Mouse (Mus musculus): ENCODE results near the gene Olfr573-ps1. TPM values are rescaled to one million over a fixed set of nuclear protein-coding genes. Genes with fewer than 3 reads are reported as not detected.

Gene Olfr573-ps1
- not detected in 2 replicates for polyA plus RNA-seq (2014; fragmentation: Nextera tagmentation; extraction: Ambion mirVana)

DNA sequence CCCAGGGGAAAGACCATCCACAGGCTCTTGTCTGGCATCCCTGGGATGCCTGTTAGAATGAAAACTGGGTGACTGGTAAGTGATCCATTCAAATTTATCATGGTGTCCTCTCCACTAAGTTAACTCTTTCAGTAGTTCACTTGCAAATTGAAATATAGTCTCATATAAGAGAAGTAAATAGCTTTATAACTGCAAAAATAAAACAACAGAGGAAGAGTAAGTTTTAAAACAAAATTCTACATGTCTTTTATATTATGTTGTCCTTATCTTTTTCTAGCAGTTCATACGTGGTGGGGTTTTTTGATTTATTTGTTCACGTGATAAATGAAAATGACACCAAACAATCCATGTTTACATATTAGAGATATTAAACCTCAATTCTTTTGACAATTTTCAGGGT is at the start of gene Olfr573-ps1:
Gene Olfr573-ps1, minus strand, starts transcription at position 101 of the 400 bp plus-strand sequence.
- Histone ChIP-seq H3K9ac (ENCODE audit: low read length) (no peak within 1 kb of the TSS), H3K4me3 (ENCODE audit: low read depth, low read length) (no peak within 1 kb of the TSS), H3K4me1 (ENCODE audit: control insufficient read depth, insufficient read depth, low read length) (no peaks in the 10 kb centered on the region), H3K27me3 (ENCODE audit: control insufficient read depth, insufficient read depth, low read length) (no peaks in the 10 kb centered on the region), H3K4me2 (no peak within 1 kb of the TSS), H3K36me3 (ENCODE audit: control insufficient read depth, insufficient read depth, low read length) (no peaks in the 10 kb centered on the region), H3K9me3 (ENCODE audit: control insufficient read depth, low read length) (no peaks in the 10 kb centered on the region), H3K27ac (ENCODE audit: low read depth, low read length) (no peak within 1 kb of the TSS)
- no peak for ATAC-seq (ENCODE audit: low FRiP score)
- DNase-seq (ENCODE audit: low spot score, missing footprints), result no peak
- WGBS, result 93% methylated on average over 2 of the region's 2 CpGs

GRCm38 (mm10) chr7:102989224-102989623 is 46.8 kb upstream of the Olfr573-ps1 start, which contains the start of gene Olfr578:
Olfr578 (minus strand) TSS chr7:102989324.
- 71% methylated on average over 3 of the region's 3 CpGs for WGBS
- no peaks in the 10 kb centered on the region for H3K9me3 ChIP-seq (ENCODE audit: control insufficient read depth, low read length)
- ATAC-seq (ENCODE audit: low FRiP score) (no peak), DNase-seq (ENCODE audit: low spot score, missing footprints) (no peak)
- H3K27me3 ChIP-seq (ENCODE audit: control insufficient read depth, insufficient read depth, low read length), result no peaks in the 10 kb centered on the region
- no peaks in the 10 kb centered on the region for H3K36me3 ChIP-seq (ENCODE audit: control insufficient read depth, insufficient read depth, low read length)
- H3K4me3 ChIP-seq (ENCODE audit: low read depth, low read length), result no peak within 1 kb of the TSS
- H3K27ac ChIP-seq (ENCODE audit: low read depth, low read length), result no peak within 1 kb of the TSS
- H3K9ac ChIP-seq (ENCODE audit: low read length), result no peak within 1 kb of the TSS
- no peak within 1 kb of the TSS for H3K4me2 ChIP-seq
- no peaks in the 10 kb centered on the region for H3K4me1 ChIP-seq (ENCODE audit: control insufficient read depth, insufficient read depth, low read length)

DNA sequence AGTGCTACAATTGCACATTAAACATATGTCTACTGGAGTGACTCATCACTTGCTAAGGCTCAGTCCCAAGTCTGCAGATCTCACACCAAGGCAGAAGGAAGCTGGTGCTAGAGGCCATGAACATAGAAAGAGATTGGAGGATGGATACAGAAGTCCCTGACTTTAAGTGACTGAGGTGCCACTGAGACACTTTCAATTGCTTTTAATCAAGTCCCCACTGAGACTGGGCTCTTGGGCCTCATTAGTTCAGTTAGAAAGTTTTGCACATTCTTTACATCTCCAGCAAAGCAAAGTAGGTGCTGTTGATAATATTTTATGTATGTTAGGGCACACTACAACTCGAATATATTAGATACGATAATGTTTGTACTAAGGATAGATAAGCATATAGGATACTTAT is 33.5 kb upstream of the Olfr573-ps1 start, which contains the start of gene Olfr577:
Gene Olfr577, minus strand, starts transcription at position 101 of the 400 bp plus-strand sequence.
- Histone ChIP-seq H3K9me3 (ENCODE audit: control insufficient read depth, low read length) (no peaks in the 10 kb centered on the region), H3K4me1 (ENCODE audit: control insufficient read depth, insufficient read depth, low read length) (no peaks in the 10 kb centered on the region), H3K36me3 (ENCODE audit: control insufficient read depth, insufficient read depth, low read length) (no peaks in the 10 kb centered on the region), H3K27ac (ENCODE audit: low read depth, low read length) (no peak within 1 kb of the TSS), H3K27me3 (ENCODE audit: control insufficient read depth, insufficient read depth, low read length) (no peaks in the 10 kb centered on the region), H3K4me3 (ENCODE audit: low read depth, low read length) (no peak within 1 kb of the TSS), H3K9ac (ENCODE audit: low read length) (no peak within 1 kb of the TSS), H3K4me2 (no peak within 1 kb of the TSS)
- WGBS, result 80% methylated on average over 2 of the region's 2 CpGs
- DNase-seq (ENCODE audit: low spot score, missing footprints) (no peak), ATAC-seq (ENCODE audit: low FRiP score) (no peak)

DNA sequence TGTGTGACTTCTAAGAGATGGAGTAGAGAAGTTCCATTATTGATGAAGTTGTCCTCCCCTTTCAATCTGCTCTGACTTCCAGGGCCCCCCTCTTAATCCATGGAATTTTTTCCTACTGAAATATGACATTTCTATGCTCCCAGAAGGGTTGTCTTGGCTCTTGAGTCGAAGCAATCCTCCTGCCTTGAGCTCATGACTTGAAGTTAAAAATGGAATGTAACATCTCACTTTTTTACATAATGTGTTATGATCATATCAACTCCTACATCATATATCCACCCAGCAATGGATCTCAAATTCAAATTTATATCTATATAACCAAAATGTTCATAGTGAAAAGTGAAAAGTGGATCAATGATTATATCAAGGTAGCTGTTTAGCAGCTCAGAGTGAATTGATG is 32.0 kb upstream of the Olfr573-ps1 start:
- ATAC-seq (ENCODE audit: low FRiP score), result no peak
- 58% methylated on average over 1 of the region's 1 CpGs for WGBS

GRCm38 (mm10) chr7:102962360-102962759 is 20.0 kb upstream of the Olfr573-ps1 start, which contains the start of gene Olfr576:
Olfr576 (plus strand) TSS chr7:102962660.
- DNase-seq (ENCODE audit: low spot score, missing footprints) (no peak), ATAC-seq (ENCODE audit: low FRiP score) (no peak)
- Histone ChIP-seq H3K4me3 (ENCODE audit: low read depth, low read length) (no peak within 1 kb of the TSS), H3K27ac (ENCODE audit: low read depth, low read length) (no peak within 1 kb of the TSS), H3K9me3 (ENCODE audit: control insufficient read depth, low read length) (no peaks in the 10 kb centered on the region), H3K4me2 (no peak within 1 kb of the TSS), H3K4me1 (ENCODE audit: control insufficient read depth, insufficient read depth, low read length) (no peaks in the 10 kb centered on the region), H3K27me3 (ENCODE audit: control insufficient read depth, insufficient read depth, low read length) (no peaks in the 10 kb centered on the region), H3K9ac (ENCODE audit: low read length) (no peak within 1 kb of the TSS), H3K36me3 (ENCODE audit: control insufficient read depth, insufficient read depth, low read length) (no peaks in the 10 kb centered on the region)
- 63% methylated on average over 2 of the region's 2 CpGs for WGBS

More for the DNA sequence above, 32.0 kb upstream of the Olfr573-ps1 start:
- Histone ChIP-seq H3K9me3 (ENCODE audit: control insufficient read depth, low read length) (no peaks in the 10 kb centered on the region), H3K9ac (ENCODE audit: low read length) (no peak overlapping the region), H3K4me2 (no peak overlapping the region), H3K4me3 (ENCODE audit: low read depth, low read length) (no peak overlapping the region), H3K27ac (ENCODE audit: low read depth, low read length) (no peak overlapping the region), H3K4me1 (ENCODE audit: control insufficient read depth, insufficient read depth, low read length) (no peaks in the 10 kb centered on the region), H3K27me3 (ENCODE audit: control insufficient read depth, insufficient read depth, low read length) (no peaks in the 10 kb centered on the region), H3K36me3 (ENCODE audit: control insufficient read depth, insufficient read depth, low read length) (no peaks in the 10 kb centered on the region)
- no peak for DNase-seq (ENCODE audit: low spot score, missing footprints)

GRCm38 (mm10) chr7:102958593-102958992 is 16.2 kb upstream of the Olfr573-ps1 start, which contains the start of gene Olfr575:
Olfr575 (minus strand) TSS chr7:102958775.
- Histone ChIP-seq H3K27ac (ENCODE audit: low read depth, low read length) (no peak within 1 kb of the TSS), H3K9me3 (ENCODE audit: control insufficient read depth, low read length) (no peaks in the 10 kb centered on the region), H3K4me3 (ENCODE audit: low read depth, low read length) (no peak within 1 kb of the TSS), H3K4me1 (ENCODE audit: control insufficient read depth, insufficient read depth, low read length) (no peaks in the 10 kb centered on the region), H3K4me2 (no peak within 1 kb of the TSS), H3K36me3 (ENCODE audit: control insufficient read depth, insufficient read depth, low read length) (no peaks in the 10 kb centered on the region), H3K9ac (ENCODE audit: low read length) (no peak within 1 kb of the TSS), H3K27me3 (ENCODE audit: control insufficient read depth, insufficient read depth, low read length) (no peaks in the 10 kb centered on the region)
- 74% methylated on average over 1 of the region's 1 CpGs for WGBS
- ATAC-seq (ENCODE audit: low FRiP score) (no peak), DNase-seq (ENCODE audit: low spot score, missing footprints) (no peak)

GRCm38 (mm10) chr7:102958137-102958536 is 15.8 kb upstream of the Olfr573-ps1 start:
- H3K9me3 ChIP-seq (ENCODE audit: control insufficient read depth, low read length), result no peaks in the 10 kb centered on the region
- H3K27ac ChIP-seq (ENCODE audit: low read depth, low read length), result no peak overlapping the region
- no peak overlapping the region for H3K9ac ChIP-seq (ENCODE audit: low read length)
- ATAC-seq (ENCODE audit: low FRiP score) (no peak), DNase-seq (ENCODE audit: low spot score, missing footprints) (no peak)
- 81% methylated on average over 3 of the region's 3 CpGs for WGBS
- no peaks in the 10 kb centered on the region for H3K27me3 ChIP-seq (ENCODE audit: control insufficient read depth, insufficient read depth, low read length)
- no peaks in the 10 kb centered on the region for H3K4me1 ChIP-seq (ENCODE audit: control insufficient read depth, insufficient read depth, low read length)
- H3K4me2 ChIP-seq, result no peak overlapping the region
- no peak overlapping the region for H3K4me3 ChIP-seq (ENCODE audit: low read depth, low read length)
- no peaks in the 10 kb centered on the region for H3K36me3 ChIP-seq (ENCODE audit: control insufficient read depth, insufficient read depth, low read length)

- DNase-seq (ENCODE audit: low spot score, missing footprints) (no peak), ATAC-seq (ENCODE audit: low FRiP score) (no peak)
- Histone ChIP-seq H3K4me2 (no peak overlapping the region), H3K27me3 (ENCODE audit: control insufficient read depth, insufficient read depth, low read length) (no peaks in the 10 kb centered on the region), H3K9me3 (ENCODE audit: control insufficient read depth, low read length) (no peaks in the 10 kb centered on the region), H3K4me1 (ENCODE audit: control insufficient read depth, insufficient read depth, low read length) (no peaks in the 10 kb centered on the region), H3K36me3 (ENCODE audit: control insufficient read depth, insufficient read depth, low read length) (no peaks in the 10 kb centered on the region), H3K4me3 (ENCODE audit: low read depth, low read length) (no peak overlapping the region), H3K9ac (ENCODE audit: low read length) (no peak overlapping the region), H3K27ac (ENCODE audit: low read depth, low read length) (no peak overlapping the region)
- 83% methylated on average over 1 of the region's 1 CpGs for WGBS
Observed at GRCm38 (mm10) chr7:102950732-102951131, 8.4 kb upstream of the Olfr573-ps1 start.

DNA sequence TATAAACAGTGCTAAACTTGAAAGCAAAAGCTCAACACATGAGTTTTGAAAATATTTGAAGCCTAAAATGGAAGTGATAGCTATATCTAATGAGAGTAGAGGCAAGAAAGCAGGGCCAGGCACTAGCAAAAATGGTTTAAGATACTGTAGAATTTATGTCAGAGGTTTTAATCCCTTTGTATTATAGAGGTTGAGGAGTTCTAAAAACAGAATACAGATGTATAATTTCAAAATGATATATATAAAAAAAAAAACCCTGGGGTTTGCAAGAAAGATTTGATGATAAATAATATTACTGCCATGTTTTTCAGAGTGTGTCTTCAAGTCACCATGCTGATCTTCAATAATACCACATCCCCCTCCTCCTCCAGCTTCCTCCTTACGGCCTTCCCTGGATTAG is 5.8 kb upstream of the Olfr573-ps1 start, which contains the start of gene Olfr574:
Gene Olfr574, plus strand, starts transcription at position 301 of the 400 bp plus-strand sequence.
- 88% methylated on average over 1 of the region's 1 CpGs for WGBS
- Histone ChIP-seq H3K36me3 (ENCODE audit: control insufficient read depth, insufficient read depth, low read length) (no peaks in the 10 kb centered on the region), H3K4me2 (no peak within 1 kb of the TSS), H3K27me3 (ENCODE audit: control insufficient read depth, insufficient read depth, low read length) (no peaks in the 10 kb centered on the region), H3K9me3 (ENCODE audit: control insufficient read depth, low read length) (no peaks in the 10 kb centered on the region), H3K9ac (ENCODE audit: low read length) (no peak within 1 kb of the TSS), H3K27ac (ENCODE audit: low read depth, low read length) (no peak within 1 kb of the TSS), H3K4me3 (ENCODE audit: low read depth, low read length) (no peak within 1 kb of the TSS), H3K4me1 (ENCODE audit: control insufficient read depth, insufficient read depth, low read length) (no peaks in the 10 kb centered on the region)
- ATAC-seq (ENCODE audit: low FRiP score) (no peak), DNase-seq (ENCODE audit: low spot score, missing footprints) (no peak)

All from midbrain, embryonic 11.5 days (tissue).